Mouse (Mus musculus): ENCODE data around the gene 1700024B05Rik. TPM values are rescaled to one million over a fixed set of nuclear protein-coding genes. Genes with fewer than 3 reads are reported as not detected.
"Not testable (repeated sequence)": the region's sequence is repeated elsewhere in the genome, so short reads cannot be mapped to it uniquely, and the experiment has no call there.

1700024B05Rik gene
- total RNA-seq (2021) = not detected in 2 replicates
- long read RNA-seq = 0 reads

GRCm38 (mm10) chr14:41943695-41944094 is at the start of gene 1700024B05Rik:
Gene 1700024B05Rik, plus strand, starts transcription at chr14:41943995.
- not testable (repeated sequence) for DNase-seq

GRCm38 (mm10) chr14:41907190-41907589 is 36.6 kb upstream of the 1700024B05Rik start, which contains the start of gene Gm7980:
Gene Gm7980, minus strand, starts transcription at chr14:41907290.
- DNase-seq = not testable (repeated sequence)

- not testable (repeated sequence) for DNase-seq
These were observed 19.1 kb upstream of the 1700024B05Rik start, which contains the start of gene 1700049E17Rik1 for GRCm38 (mm10) chr14:41924649-41925048. Gene 1700049E17Rik1, plus strand, starts transcription at chr14:41924949.

DNA sequence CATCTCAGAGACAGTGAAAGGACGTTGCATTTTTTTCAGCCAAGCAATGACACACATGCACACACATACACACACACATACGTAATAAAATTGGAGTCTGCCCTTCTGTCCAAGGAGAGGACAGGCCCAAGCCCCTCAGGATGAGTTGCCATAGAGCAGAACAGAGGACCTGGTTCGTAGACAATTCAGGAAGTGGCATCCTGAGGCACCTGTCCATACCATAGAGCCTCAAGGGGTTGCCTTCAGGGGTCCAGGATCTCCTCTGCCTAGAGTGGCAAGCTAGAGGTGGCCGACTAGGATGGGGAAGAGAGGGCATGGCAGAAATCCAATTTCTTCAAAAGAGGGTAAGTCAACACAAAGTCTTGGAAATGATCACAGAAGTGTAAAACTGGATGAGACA is 20.3 kb downstream of the 1700024B05Rik start:
- DNase-seq = not testable (repeated sequence)

DNA sequence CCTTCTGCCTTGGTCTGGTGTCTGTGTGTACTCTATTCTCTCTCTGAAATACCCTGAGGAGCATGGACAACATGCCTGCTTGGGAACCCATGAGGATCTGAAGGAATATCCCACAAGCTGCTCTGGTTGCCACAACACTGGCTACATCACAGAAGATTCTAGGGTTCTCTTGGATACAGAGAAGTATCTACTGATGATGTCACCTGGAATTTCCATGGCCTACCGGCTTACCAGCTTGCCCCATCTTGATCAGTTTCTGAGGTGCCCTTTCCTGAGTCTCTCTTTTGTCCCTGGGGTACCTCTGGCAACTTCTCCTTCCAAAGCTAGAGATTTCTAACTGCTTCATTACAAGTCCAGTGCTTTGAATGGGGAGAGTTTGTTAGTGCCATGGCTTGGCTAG is 24.0 kb downstream of the 1700024B05Rik start, which contains the start of gene Gm6401:
Gm6401 (minus strand) TSS at position 101 of the 400 bp plus-strand sequence.
- DNase-seq = not testable (repeated sequence)

DNA sequence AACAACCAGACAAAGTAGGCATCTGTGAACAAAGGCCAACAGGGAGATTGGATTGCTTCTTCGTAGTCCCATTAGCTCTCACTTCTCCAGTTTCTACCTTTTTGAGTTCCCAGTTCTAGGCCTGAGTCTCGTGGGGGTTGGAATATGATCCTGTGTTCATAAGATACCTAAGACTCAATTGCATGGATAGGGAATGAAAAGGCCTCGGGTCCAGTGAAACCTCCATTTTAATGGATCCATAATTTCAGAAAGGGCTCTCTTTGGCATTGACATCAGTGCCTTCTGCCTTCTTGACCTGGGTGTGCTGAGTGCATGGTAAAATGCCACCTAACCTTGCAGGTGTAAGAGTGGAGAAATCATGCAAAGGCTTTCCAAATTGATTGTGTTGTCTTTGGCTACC is 24.8 kb downstream of the 1700024B05Rik start:
- DNase-seq = not testable (repeated sequence)

GRCm38 (mm10) chr14:41983225-41983624 is 39.4 kb downstream of the 1700024B05Rik start, which contains the start of gene Gm3543:
Gene Gm3543, minus strand, starts transcription at chr14:41983325.
- DNase-seq = not testable (repeated sequence)

Other genes starting within 250 kb of the 1700024B05Rik start
- gene Gm8068, start 242.1 kb upstream of the 1700024B05Rik start, total RNA-seq (2021) = not detected in 2 replicates
- gene Gm7929, start 193.4 kb upstream of the 1700024B05Rik start, total RNA-seq (2021) = not detected in 2 replicates
- not detected in 2 replicates for gene Gm47189, start 171.6 kb upstream of the 1700024B05Rik start, total RNA-seq (2021)
- not detected in 2 replicates for gene Gm7980, start 36.7 kb upstream of the 1700024B05Rik start, total RNA-seq (2021)
- gene 1700049E17Rik1, start 19.0 kb upstream of the 1700024B05Rik start, total RNA-seq (2021) = not detected in 2 replicates
- gene Gm6401, start 23.9 kb downstream of the 1700024B05Rik start, total RNA-seq (2021) = not detected in 2 replicates
- not detected in 2 replicates for gene Gm3543, start 39.3 kb downstream of the 1700024B05Rik start, total RNA-seq (2021)
- gene Gm7951, start 173.4 kb downstream of the 1700024B05Rik start, total RNA-seq (2021) = not detected in 2 replicates
- gene Gm17027, start 218.6 kb downstream of the 1700024B05Rik start, total RNA-seq (2021) = not detected in 2 replicates
- not detected in 2 replicates for gene Gm3573, start 246.8 kb downstream of the 1700024B05Rik start, total RNA-seq (2021)